Mouse (Mus musculus): ENCODE data around the gene Sept9. TPM values are rescaled to one million over a fixed set of nuclear protein-coding genes. Genes with fewer than 3 reads are reported as not detected.
A peak's percentile ranks its signal among the peaks of the same experiment; 100 is the strongest.

The Sept9 gene
- polyA plus RNA-seq, 1 experiment from 2014 or later = 135 TPM

DNA sequence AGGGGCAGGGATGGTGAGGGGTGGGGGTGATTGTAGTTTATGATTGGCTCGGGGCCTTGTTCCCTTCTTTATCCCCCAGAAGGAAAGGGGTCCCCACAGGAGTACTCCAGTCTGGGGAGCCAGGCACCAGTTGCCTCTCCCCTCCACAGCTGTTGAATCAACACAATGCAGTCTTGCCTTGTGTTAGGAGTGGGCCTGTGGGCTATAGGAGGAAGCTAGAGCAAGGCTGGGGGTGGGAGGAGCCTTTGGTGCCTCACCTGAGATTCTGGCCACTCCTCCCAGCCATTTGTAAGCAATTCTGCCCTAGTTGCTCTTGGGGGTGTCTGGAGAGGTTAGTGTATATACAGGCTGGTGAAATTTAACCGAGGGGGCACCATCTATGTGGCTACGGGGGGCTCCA, 88.3 kb downstream of the Sept9 start:
- H3K27ac ChIP-seq = no peak overlapping the region
- 83% methylated on average over 3 of the region's 3 CpGs for WGBS
- peaks cover 40% of the 10 kb centered on the region for H3K4me1 ChIP-seq
- H3K9me3 ChIP-seq = no peaks in the 10 kb centered on the region
- H3K36me3 ChIP-seq = peaks cover 33% of the 10 kb centered on the region
- ATAC-seq (ENCODE audit: insufficient number of reproducible peaks, low FRiP score, low TSS enrichment, low read depth) = no peak
- H3K27me3 ChIP-seq = no peaks in the 10 kb centered on the region
- H3K4me2 ChIP-seq = no peak overlapping the region
- no peak overlapping the region for H3K4me3 ChIP-seq
- H3K9ac ChIP-seq = no peak overlapping the region

DNA sequence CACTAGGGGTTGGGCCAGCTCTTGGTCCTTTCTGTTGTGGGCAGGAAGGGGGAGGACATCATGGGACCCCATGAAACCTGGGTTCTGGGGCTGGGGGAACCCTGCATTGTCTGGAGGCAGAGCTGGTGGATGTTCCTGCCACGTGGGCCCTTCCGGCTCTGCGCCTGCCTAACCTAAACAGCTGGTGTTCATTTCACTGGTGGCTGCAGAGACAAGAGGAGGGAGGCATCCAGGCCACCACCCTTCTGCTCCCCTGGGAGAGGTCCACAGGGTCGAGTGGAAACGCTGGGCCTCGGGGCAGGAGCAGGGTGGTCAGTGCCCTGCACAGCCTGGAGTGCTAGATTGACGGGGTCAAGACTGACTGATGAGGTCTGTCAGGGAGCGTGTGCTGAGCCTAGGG, 89.3 kb downstream of the Sept9 start:
- Histone ChIP-seq H3K9ac (no peak overlapping the region), H3K27ac (no peak overlapping the region), H3K4me3 (no peak overlapping the region), H3K4me2 (no peak overlapping the region), H3K36me3 (peaks cover 33% of the 10 kb centered on the region), H3K4me1 (peaks cover 31% of the 10 kb centered on the region), H3K9me3 (no peaks in the 10 kb centered on the region), H3K27me3 (no peaks in the 10 kb centered on the region)
- no peak for ATAC-seq (ENCODE audit: insufficient number of reproducible peaks, low FRiP score, low TSS enrichment, low read depth)
- WGBS = 73% methylated on average over 8 of the region's 8 CpGs

DNA sequence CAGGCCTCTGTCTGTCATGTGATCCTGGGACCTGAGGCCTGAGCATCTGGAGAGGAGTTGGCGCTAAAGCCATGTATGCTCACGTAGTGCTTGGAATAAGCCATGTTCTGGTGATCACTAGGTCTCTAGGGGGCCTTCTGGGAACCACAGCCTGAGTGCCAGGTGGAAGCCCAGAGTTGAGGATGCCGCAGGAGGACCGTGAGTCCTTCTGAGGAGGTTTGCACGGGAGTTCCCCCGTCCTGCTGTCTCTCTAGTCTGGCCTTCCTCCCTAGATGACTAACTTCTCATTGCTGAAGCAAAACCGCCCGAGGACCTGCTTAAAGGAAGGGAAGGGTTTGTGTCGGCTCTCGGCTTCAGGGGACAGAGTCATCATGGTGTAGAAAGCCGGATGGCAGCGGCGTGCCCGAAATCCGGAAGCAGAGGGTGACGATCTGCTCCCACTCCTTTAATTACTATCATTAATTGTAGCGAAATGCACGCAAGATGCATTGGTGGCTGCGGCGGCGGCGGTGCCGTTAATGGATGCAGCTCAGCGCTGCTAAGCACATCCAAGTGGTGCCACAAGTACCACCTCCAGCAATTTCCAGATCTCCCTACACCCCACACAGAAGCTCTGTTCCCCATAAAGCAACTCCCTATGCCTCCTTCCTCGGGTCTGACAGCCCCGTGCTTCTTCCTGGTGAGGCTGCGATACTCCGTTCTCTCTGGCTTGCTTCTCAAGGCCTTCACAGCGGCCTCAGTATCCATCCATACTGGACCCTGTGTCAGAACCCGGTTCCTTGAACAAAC, 92.0 kb downstream of the Sept9 start:
- Histone ChIP-seq H3K9me3 (no peaks in the 10 kb centered on the region), H3K27me3 (no peaks in the 10 kb centered on the region), H3K4me2 (no peak overlapping the region), H3K9ac (no peak overlapping the region), H3K36me3 (peaks cover 30% of the 10 kb centered on the region), H3K4me1 (peaks cover 32% of the 10 kb centered on the region), H3K27ac (no peak overlapping the region), H3K4me3 (no peak overlapping the region)
- ATAC-seq (ENCODE audit: insufficient number of reproducible peaks, low FRiP score, low TSS enrichment, low read depth) = no peak
- 91% methylated on average over 30 of the region's 30 CpGs for WGBS

DNA sequence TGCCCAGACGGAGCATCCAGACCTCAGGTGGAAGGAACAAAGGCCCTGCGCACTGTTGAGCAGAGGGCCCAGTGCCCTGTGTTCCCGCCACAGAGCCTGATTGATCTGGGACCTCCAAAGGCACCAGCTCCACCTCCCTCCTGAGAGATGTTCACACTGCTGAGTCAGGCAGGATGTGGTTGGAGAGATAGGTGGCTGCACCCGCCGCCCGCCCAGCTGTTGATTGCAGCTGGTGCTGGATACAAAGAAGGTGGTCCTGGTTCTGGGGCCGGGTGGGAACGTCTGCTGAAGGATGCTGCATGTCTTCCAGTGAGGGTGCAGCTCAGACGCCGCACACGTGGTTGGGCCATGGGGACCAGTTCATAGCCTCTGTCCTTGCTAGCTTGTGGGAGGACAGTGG, 93.0 kb downstream of the Sept9 start:
- Histone ChIP-seq H3K4me1 (peaks cover 34% of the 10 kb centered on the region), H3K27ac (no peak overlapping the region), H3K9me3 (no peaks in the 10 kb centered on the region), H3K27me3 (no peaks in the 10 kb centered on the region), H3K4me2 (no peak overlapping the region), H3K4me3 (no peak overlapping the region), H3K36me3 (peaks cover 38% of the 10 kb centered on the region), H3K9ac (no peak overlapping the region)
- ATAC-seq (ENCODE audit: insufficient number of reproducible peaks, low FRiP score, low TSS enrichment, low read depth) = no peak
- WGBS = 79% methylated on average over 11 of the region's 11 CpGs

DNA sequence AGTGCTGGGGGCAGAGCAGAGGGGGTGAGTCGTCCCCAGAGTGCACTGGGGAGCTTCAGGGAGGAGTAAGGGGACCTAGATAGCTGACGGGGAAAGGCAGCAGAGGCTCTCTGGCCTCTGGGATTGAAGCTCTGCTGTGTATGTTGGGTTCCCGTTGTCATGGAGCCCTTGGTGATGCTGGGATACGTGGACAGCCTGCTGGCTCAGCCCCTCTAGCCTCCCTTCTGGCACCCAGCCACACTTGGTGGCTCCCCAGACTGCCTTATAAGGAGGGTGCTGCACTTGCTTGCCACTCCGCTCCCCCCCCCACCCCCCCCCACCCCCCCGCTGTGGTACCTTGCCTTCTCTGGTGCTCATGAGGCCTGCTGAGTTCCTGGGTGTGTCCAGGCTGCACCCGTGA, 95.8 kb downstream of the Sept9 start:
- H3K4me3 ChIP-seq = no peak overlapping the region
- no peaks in the 10 kb centered on the region for H3K9me3 ChIP-seq
- peak overlapping the region; percentile 79; the same call in 1 of the 2 replicates for H3K27ac ChIP-seq
- no peaks in the 10 kb centered on the region for H3K27me3 ChIP-seq
- peaks cover 32% of the 10 kb centered on the region for H3K36me3 ChIP-seq
- H3K4me1 ChIP-seq = peaks cover 34% of the 10 kb centered on the region
- no peak overlapping the region for H3K9ac ChIP-seq
- H3K4me2 ChIP-seq = no peak overlapping the region
- ATAC-seq (ENCODE audit: insufficient number of reproducible peaks, low FRiP score, low TSS enrichment, low read depth) = no peak
- WGBS = 67% methylated on average over 7 of the region's 7 CpGs

DNA sequence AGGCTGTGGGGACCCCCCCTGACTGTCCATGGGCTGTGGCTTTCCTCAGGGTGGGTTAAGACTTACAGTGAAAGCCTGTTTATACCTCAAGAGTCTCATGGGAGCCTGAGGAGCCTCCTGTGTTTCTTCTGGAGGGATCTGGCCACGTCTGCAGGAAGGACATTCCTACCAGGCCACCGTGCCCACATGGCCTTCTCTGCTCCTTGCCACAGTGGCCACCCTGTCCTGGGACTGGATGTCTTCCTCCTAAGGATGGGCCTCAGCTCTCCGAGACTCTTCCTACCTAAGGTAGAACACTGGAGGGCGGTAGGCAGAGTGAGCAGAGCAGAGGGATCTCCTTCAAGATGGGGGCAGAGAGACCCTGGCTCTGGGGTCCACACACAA, 96.6 kb downstream of the Sept9 start:
- Histone ChIP-seq H3K4me2 (no peak overlapping the region), H3K27ac (peak overlapping the region; percentile 79), H3K4me3 (no peak overlapping the region), H3K27me3 (no peaks in the 10 kb centered on the region), H3K9ac (no peak overlapping the region), H3K9me3 (no peaks in the 10 kb centered on the region), H3K4me1 (peaks cover 34% of the 10 kb centered on the region), H3K36me3 (peaks cover 26% of the 10 kb centered on the region)
- 54% methylated on average over 4 of the region's 4 CpGs for WGBS
- ATAC-seq (ENCODE audit: insufficient number of reproducible peaks, low FRiP score, low TSS enrichment, low read depth) = no peak

DNA sequence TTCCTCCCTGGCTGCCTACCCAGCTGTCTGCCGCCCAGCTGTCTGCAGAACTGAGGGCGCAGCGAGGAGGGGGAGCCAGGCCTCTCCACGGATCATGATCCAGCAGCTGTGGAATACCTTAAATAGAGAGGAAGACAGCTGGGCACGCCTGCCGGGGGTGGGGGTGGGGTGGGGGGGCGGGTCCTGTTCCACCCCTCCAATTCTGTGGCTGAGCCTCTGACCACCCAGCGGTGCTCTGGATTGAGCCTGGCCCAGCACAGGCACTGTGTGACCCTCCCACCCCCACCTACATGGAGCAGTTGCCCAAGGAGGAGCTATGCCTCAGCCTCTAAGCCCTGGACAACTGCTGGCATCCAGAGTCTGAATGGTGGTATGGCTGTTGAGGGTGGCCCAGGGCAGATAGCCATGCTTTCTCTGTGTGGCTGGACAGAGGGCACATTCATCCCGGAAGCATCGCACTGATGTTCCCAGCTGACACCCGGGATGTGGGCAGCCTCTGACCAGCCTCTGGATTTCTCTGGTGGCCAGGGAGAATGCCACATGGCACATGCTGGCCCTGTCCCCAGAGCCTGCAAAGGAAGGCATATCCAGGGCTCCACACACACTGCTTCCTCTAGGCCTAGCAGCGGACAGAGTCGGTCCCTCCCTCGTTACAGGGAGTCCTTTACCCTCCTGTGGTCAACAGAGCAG, 97.2 kb downstream of the Sept9 start:
- Histone ChIP-seq H3K4me2 (no peak overlapping the region), H3K9ac (no peak overlapping the region), H3K27ac (peak overlapping the region; percentile 79), H3K27me3 (no peaks in the 10 kb centered on the region), H3K9me3 (no peaks in the 10 kb centered on the region), H3K4me1 (peaks cover 34% of the 10 kb centered on the region), H3K4me3 (no peak overlapping the region), H3K36me3 (peaks cover 21% of the 10 kb centered on the region)
- peak; percentile 78 for ATAC-seq (ENCODE audit: insufficient number of reproducible peaks, low FRiP score, low TSS enrichment, low read depth)
- 68% methylated on average over 14 of the region's 14 CpGs for WGBS

DNA sequence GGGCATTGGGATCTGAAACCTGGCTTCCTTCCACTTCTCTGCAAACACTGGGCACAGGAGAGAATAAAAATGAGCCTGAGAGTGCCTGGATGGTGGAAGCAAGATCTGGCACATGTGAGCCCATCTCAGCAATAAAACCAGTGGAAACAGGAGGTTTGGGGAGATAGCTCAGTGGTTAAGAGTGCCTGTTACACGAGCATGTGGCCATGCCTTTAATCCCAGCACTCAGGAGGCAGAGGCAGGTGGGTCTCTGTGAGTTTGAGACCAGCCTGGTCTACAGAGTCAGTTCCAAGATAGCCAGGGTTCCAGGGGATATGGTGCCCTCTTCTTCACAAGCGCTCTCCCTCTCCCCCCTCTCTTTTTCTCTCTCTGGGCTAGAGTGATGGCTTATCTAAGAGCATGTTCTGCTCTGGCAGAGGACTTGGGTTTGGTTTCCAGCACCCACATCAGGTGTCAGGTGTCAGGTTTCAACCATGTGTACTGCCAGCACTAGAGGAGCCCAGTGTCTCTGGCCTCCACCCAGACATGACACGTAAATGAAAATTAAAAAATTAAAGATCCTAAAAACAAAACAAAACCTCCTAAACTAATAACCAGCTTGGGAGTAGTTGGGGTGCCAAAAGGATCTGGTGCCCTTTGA, 97.8 kb downstream of the Sept9 start:
- Histone ChIP-seq H3K9ac (no peak overlapping the region), H3K4me3 (no peak overlapping the region), H3K4me2 (no peak overlapping the region), H3K9me3 (no peaks in the 10 kb centered on the region), H3K27ac (peak overlapping the region; percentile 79), H3K36me3 (peaks cover 15% of the 10 kb centered on the region), H3K27me3 (no peaks in the 10 kb centered on the region), H3K4me1 (peaks cover 34% of the 10 kb centered on the region)
- ATAC-seq (ENCODE audit: insufficient number of reproducible peaks, low FRiP score, low TSS enrichment, low read depth) = no peak
- WGBS = 80% methylated on average over 3 of the region's 3 CpGs

DNA sequence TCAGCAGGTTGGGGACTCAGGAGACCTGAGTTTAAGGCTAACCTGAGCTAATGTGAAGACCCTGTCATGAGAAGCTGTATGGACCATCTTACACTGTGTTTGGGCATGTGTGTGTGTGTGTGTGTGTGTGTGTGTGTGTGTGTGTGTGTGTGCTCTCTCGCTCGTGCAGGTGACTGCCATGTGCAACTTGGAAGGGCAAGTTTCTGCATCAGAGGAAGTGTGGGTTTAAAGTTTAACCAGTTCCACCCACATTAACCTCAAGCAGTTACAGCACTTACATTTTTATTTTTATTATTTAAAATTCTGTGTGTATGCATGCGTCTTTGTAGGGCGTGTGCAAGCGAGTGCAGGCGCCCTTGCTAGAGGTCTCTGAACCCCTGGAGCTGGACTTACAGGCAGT, 100.3 kb downstream of the Sept9 start:
- no peaks in the 10 kb centered on the region for H3K27me3 ChIP-seq
- no peak for ATAC-seq (ENCODE audit: insufficient number of reproducible peaks, low FRiP score, low TSS enrichment, low read depth)
- H3K4me1 ChIP-seq = peaks cover 41% of the 10 kb centered on the region
- no peak overlapping the region for H3K27ac ChIP-seq
- 90% methylated on average over 6 of the region's 6 CpGs for WGBS
- no peak overlapping the region for H3K4me2 ChIP-seq
- H3K9me3 ChIP-seq = no peaks in the 10 kb centered on the region
- H3K4me3 ChIP-seq = no peak overlapping the region
- no peak overlapping the region for H3K9ac ChIP-seq
- H3K36me3 ChIP-seq = peaks cover 11% of the 10 kb centered on the region

DNA sequence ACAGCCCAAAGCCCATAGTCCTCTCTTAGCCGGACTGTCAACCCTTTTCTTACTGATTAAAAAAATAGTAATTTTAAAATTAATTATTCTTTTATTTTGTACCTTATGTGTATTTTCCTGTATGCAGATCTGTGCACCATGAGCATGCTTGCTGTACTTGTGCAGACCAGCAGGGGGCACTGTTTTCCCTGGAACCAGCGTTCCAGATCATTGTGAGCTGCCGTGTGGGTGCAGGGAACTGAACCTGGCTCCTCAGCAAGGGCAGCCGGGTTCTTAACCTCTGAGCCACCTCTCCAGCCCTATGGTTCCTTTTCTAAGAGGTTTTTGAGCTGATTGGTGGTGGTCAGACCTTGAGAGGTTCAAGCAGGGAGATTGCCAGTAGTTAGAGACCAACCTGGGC, 101.3 kb downstream of the Sept9 start:
- ATAC-seq (ENCODE audit: insufficient number of reproducible peaks, low FRiP score, low TSS enrichment, low read depth) = no peak
- H3K9me3 ChIP-seq = no peaks in the 10 kb centered on the region
- H3K27ac ChIP-seq = peak overlapping the region; percentile 77
- WGBS = 92% methylated on average over 4 of the region's 4 CpGs
- no peak overlapping the region for H3K9ac ChIP-seq
- no peak overlapping the region for H3K4me3 ChIP-seq
- peaks cover 39% of the 10 kb centered on the region for H3K4me1 ChIP-seq
- H3K4me2 ChIP-seq = no peak overlapping the region
- H3K36me3 ChIP-seq = peaks cover 11% of the 10 kb centered on the region
- H3K27me3 ChIP-seq = no peaks in the 10 kb centered on the region

DNA sequence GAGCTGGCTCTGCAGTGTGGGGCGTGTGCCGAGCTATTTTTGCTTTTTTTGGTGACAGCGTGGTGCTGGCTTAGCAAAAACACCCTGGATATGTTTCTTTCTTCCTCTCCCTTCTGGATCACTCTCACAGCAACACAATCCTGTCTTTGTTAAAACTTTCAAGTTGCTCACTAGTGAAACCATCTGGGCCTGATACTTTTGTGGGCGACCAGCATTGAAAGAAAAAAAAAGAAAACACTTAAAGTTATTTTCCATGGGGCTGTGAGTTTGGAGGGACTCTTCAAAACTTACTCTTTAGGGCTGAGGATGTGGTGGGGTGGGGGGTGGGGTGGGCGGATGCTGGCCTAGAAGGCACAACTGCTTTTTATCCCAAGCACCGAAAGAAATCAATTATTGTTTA, 102.3 kb downstream of the Sept9 start:
- Histone ChIP-seq H3K9me3 (no peaks in the 10 kb centered on the region), H3K27ac (peak overlapping the region; percentile 77), H3K4me1 (peaks cover 39% of the 10 kb centered on the region), H3K27me3 (no peaks in the 10 kb centered on the region), H3K4me2 (no peak overlapping the region), H3K9ac (no peak overlapping the region), H3K4me3 (no peak overlapping the region), H3K36me3 (peaks cover 11% of the 10 kb centered on the region)
- no peak for ATAC-seq (ENCODE audit: insufficient number of reproducible peaks, low FRiP score, low TSS enrichment, low read depth)
- WGBS = 55% methylated on average over 6 of the region's 6 CpGs

DNA sequence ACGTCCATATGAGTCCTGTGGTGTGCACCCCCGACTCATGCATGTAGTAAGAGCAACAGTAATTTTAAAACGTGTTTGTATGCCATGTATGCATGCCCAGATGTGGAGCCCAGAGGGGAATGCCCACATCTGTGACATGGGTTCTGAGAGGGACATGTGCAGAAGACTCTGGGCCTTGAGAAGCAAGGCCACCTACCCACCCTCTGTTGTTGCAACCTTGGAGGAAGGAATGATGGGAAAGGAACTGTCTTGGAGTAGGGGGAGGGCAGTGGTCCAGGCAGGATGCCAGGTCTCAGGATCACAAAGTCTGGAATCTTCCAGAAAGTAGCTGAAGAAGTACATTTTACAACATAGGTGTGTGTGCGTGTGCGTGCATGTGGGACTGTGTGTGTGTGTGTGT, 102.9 kb downstream of the Sept9 start:
- peak overlapping the region; percentile 67 for H3K27ac ChIP-seq
- ATAC-seq (ENCODE audit: insufficient number of reproducible peaks, low FRiP score, low TSS enrichment, low read depth) = no peak

More for the DNA sequence above, 102.9 kb downstream of the Sept9 start:
- Histone ChIP-seq H3K9me3 (no peaks in the 10 kb centered on the region), H3K4me2 (no peak overlapping the region), H3K4me1 (peaks cover 40% of the 10 kb centered on the region), H3K36me3 (peaks cover 5% of the 10 kb centered on the region), H3K4me3 (no peak overlapping the region), H3K9ac (no peak overlapping the region), H3K27me3 (no peaks in the 10 kb centered on the region)
- WGBS = 73% methylated on average over 5 of the region's 5 CpGs
